Mouse (Mus musculus): ENCODE results near the gene Slc12a1. TPM values are rescaled to one million over a fixed set of nuclear protein-coding genes. Genes with fewer than 3 reads are reported as not detected.

Slc12a1 gene
- polyA plus RNA-seq, 1 experiment from 2014 or later = not detected

- WGBS = 52% methylated on average over 6 of the region's 6 CpGs
- TF ChIP-seq CTCF (IDR thresholded peaks at IDR 0.05; ENCODE audit: low read depth) (no peak), EP300 (optimal IDR thresholded peaks at IDR 0.05) (no peak)
- H3K36me3 ChIP-seq (ENCODE audit: control insufficient read depth, insufficient read depth, low read length) = no peaks in the 10 kb centered on the region
Observed at GRCm38 (mm10) chr2:125217286-125217685, 65.0 kb downstream of the Slc12a1 start.

GRCm38 (mm10) chr2:125218566-125218965 lies 66.3 kb downstream of the Slc12a1 start:
- Histone ChIP-seq H3K27ac (replicated peaks) (no peak overlapping the region), H3K4me3 (ENCODE audit: low read depth, low read length) (no peak overlapping the region), H3K4me1 (replicated peaks; ENCODE audit: control insufficient read depth, insufficient read depth) (no peaks in the 10 kb centered on the region), H3K36me3 (ENCODE audit: control insufficient read depth, insufficient read depth, low read length) (no peaks in the 10 kb centered on the region), H3K4me2 (replicated peaks; ENCODE audit: low read depth) (no peak overlapping the region), H3K9ac (ENCODE audit: low read length) (no peak overlapping the region), H3K27me3 (ENCODE audit: control insufficient read depth, insufficient read depth, low read length) (no peaks in the 10 kb centered on the region), H3K9me3 (ENCODE audit: control insufficient read depth, low read length) (no peaks in the 10 kb centered on the region)
- DNase-seq (ENCODE audit: low spot score) (no peak), ATAC-seq (ENCODE audit: low FRiP score, low TSS enrichment) (no peak)
- WGBS = 93% methylated on average over 1 of the region's 1 CpGs
- TF ChIP-seq CTCF (IDR thresholded peaks at IDR 0.05; ENCODE audit: low read depth) (no peak), EP300 (optimal IDR thresholded peaks at IDR 0.05) (no peak)

More at GRCm38 (mm10) chr2:125217286-125217685, 65.0 kb downstream of the Slc12a1 start:
- H3K4me2 ChIP-seq (replicated peaks; ENCODE audit: low read depth) = no peak overlapping the region
- no peak overlapping the region for H3K9ac ChIP-seq (ENCODE audit: low read length)
- no peak for ATAC-seq (ENCODE audit: low FRiP score, low TSS enrichment)
- H3K27ac ChIP-seq (replicated peaks) = no peak overlapping the region
- H3K9me3 ChIP-seq (ENCODE audit: control insufficient read depth, low read length) = no peaks in the 10 kb centered on the region
- no peak overlapping the region for H3K4me3 ChIP-seq (ENCODE audit: low read depth, low read length)
- no peaks in the 10 kb centered on the region for H3K27me3 ChIP-seq (ENCODE audit: control insufficient read depth, insufficient read depth, low read length)
- H3K4me1 ChIP-seq (replicated peaks; ENCODE audit: control insufficient read depth, insufficient read depth) = no peaks in the 10 kb centered on the region
- DNase-seq (ENCODE audit: low spot score) = no peak

- H3K36me3 ChIP-seq (ENCODE audit: control insufficient read depth, insufficient read depth, low read length) = no peaks in the 10 kb centered on the region
- no peak overlapping the region for H3K4me2 ChIP-seq (replicated peaks; ENCODE audit: low read depth)
- no peak for TF ChIP-seq CTCF (IDR thresholded peaks at IDR 0.05; ENCODE audit: low read depth)
- TF ChIP-seq EP300 (optimal IDR thresholded peaks at IDR 0.05) = no peak
- no peaks in the 10 kb centered on the region for H3K4me1 ChIP-seq (replicated peaks; ENCODE audit: control insufficient read depth, insufficient read depth)
- no peaks in the 10 kb centered on the region for H3K27me3 ChIP-seq (ENCODE audit: control insufficient read depth, insufficient read depth, low read length)
- no peak overlapping the region for H3K27ac ChIP-seq (replicated peaks)
- DNase-seq (ENCODE audit: low spot score) (no peak), ATAC-seq (ENCODE audit: low FRiP score, low TSS enrichment) (no peak)
- H3K9ac ChIP-seq (ENCODE audit: low read length) = no peak overlapping the region
- no peak overlapping the region for H3K4me3 ChIP-seq (ENCODE audit: low read depth, low read length)
- H3K9me3 ChIP-seq (ENCODE audit: control insufficient read depth, low read length) = no peaks in the 10 kb centered on the region
- WGBS = 71% methylated on average over 3 of the region's 3 CpGs
Observed at GRCm38 (mm10) chr2:125219268-125219667, 67.0 kb downstream of the Slc12a1 start.

GRCm38 (mm10) chr2:125221673-125222072 lies 69.4 kb downstream of the Slc12a1 start:
- Histone ChIP-seq H3K9me3 (ENCODE audit: control insufficient read depth, low read length) (no peaks in the 10 kb centered on the region), H3K36me3 (ENCODE audit: control insufficient read depth, insufficient read depth, low read length) (no peaks in the 10 kb centered on the region), H3K27ac (replicated peaks) (no peak overlapping the region), H3K4me1 (replicated peaks; ENCODE audit: control insufficient read depth, insufficient read depth) (no peaks in the 10 kb centered on the region), H3K4me2 (replicated peaks; ENCODE audit: low read depth) (no peak overlapping the region), H3K9ac (ENCODE audit: low read length) (no peak overlapping the region), H3K27me3 (ENCODE audit: control insufficient read depth, insufficient read depth, low read length) (no peaks in the 10 kb centered on the region), H3K4me3 (ENCODE audit: low read depth, low read length) (no peak overlapping the region)
- 85% methylated on average over 1 of the region's 1 CpGs for WGBS
- DNase-seq (ENCODE audit: low spot score) (no peak), ATAC-seq (ENCODE audit: low FRiP score, low TSS enrichment) (no peak)
- TF ChIP-seq EP300 (optimal IDR thresholded peaks at IDR 0.05) (no peak), CTCF (IDR thresholded peaks at IDR 0.05; ENCODE audit: low read depth) (no peak)

- Histone ChIP-seq H3K36me3 (ENCODE audit: control insufficient read depth, insufficient read depth, low read length) (no peaks in the 10 kb centered on the region), H3K9me3 (ENCODE audit: control insufficient read depth, low read length) (no peaks in the 10 kb centered on the region), H3K4me3 (ENCODE audit: low read depth, low read length) (no peak overlapping the region), H3K4me2 (replicated peaks; ENCODE audit: low read depth) (no peak overlapping the region), H3K9ac (ENCODE audit: low read length) (no peak overlapping the region), H3K27me3 (ENCODE audit: control insufficient read depth, insufficient read depth, low read length) (no peaks in the 10 kb centered on the region), H3K4me1 (replicated peaks; ENCODE audit: control insufficient read depth, insufficient read depth) (no peaks in the 10 kb centered on the region), H3K27ac (replicated peaks) (no peak overlapping the region)
- WGBS = 72% methylated on average over 11 of the region's 11 CpGs
- TF ChIP-seq CTCF (IDR thresholded peaks at IDR 0.05; ENCODE audit: low read depth) = no peak
- TF ChIP-seq EP300 (optimal IDR thresholded peaks at IDR 0.05) = no peak
- DNase-seq (ENCODE audit: low spot score) = no peak
- no peak for ATAC-seq (ENCODE audit: low FRiP score, low TSS enrichment)
Observed at GRCm38 (mm10) chr2:125228472-125229409, 76.4 kb downstream of the Slc12a1 start.

GRCm38 (mm10) chr2:125232183-125232582 lies 79.9 kb downstream of the Slc12a1 start:
- WGBS = 87% methylated on average over 4 of the region's 4 CpGs
- H3K9me3 ChIP-seq (ENCODE audit: control insufficient read depth, low read length) = no peaks in the 10 kb centered on the region
- no peak overlapping the region for H3K9ac ChIP-seq (ENCODE audit: low read length)
- no peaks in the 10 kb centered on the region for H3K4me1 ChIP-seq (replicated peaks; ENCODE audit: control insufficient read depth, insufficient read depth)
- H3K4me3 ChIP-seq (ENCODE audit: low read depth, low read length) = no peak overlapping the region
- H3K4me2 ChIP-seq (replicated peaks; ENCODE audit: low read depth) = no peak overlapping the region
- no peak for ATAC-seq (ENCODE audit: low FRiP score, low TSS enrichment)
- no peaks in the 10 kb centered on the region for H3K36me3 ChIP-seq (ENCODE audit: control insufficient read depth, insufficient read depth, low read length)
- no peak for DNase-seq (ENCODE audit: low spot score)
- no peaks in the 10 kb centered on the region for H3K27me3 ChIP-seq (ENCODE audit: control insufficient read depth, insufficient read depth, low read length)
- TF ChIP-seq CTCF (IDR thresholded peaks at IDR 0.05; ENCODE audit: low read depth) = no peak
- TF ChIP-seq EP300 (optimal IDR thresholded peaks at IDR 0.05) = no peak
- H3K27ac ChIP-seq (replicated peaks) = no peak overlapping the region
